Mouse (Mus musculus): ENCODE measurements around the gene Kbtbd13.
"Not testable (repeated sequence)": the region's sequence is repeated elsewhere in the genome, so short reads cannot be mapped to it uniquely, and the experiment has no call there.

The Kbtbd13 gene

DNA sequence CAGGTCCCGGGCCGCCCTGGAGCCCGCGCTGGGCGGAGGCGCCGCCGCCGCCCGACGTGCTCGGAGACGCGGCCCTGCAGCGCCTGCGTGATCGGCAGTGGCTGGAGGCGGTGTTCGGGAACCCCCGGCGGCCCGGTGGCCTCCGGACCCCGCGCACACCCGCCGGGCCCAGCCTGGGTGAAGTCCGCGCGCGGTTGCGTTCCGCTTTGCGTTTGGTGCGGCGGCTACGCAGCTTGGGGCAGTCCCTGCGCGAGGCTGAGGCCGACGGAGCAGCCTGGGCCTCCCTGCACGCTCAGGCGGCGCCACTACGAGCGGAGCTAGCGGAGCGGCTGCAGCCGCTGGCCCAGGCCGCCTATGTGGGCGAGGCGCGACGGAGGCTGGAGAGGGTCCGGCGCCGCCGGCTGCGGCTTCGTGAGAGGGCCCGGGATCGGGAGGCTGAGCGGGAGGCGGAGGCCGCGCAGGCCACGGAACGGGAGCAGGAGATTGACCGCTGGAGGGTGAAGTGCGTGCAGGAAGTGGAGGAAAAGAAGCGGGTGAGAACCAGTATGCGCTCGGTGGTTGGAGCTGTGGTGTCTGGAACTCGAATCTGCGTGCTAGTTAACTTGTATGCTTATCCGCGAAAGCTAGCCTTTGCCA lies 44.9 kb downstream of the Kbtbd13 start:
- DNase-seq: peak; percentile 27 to 61

DNA sequence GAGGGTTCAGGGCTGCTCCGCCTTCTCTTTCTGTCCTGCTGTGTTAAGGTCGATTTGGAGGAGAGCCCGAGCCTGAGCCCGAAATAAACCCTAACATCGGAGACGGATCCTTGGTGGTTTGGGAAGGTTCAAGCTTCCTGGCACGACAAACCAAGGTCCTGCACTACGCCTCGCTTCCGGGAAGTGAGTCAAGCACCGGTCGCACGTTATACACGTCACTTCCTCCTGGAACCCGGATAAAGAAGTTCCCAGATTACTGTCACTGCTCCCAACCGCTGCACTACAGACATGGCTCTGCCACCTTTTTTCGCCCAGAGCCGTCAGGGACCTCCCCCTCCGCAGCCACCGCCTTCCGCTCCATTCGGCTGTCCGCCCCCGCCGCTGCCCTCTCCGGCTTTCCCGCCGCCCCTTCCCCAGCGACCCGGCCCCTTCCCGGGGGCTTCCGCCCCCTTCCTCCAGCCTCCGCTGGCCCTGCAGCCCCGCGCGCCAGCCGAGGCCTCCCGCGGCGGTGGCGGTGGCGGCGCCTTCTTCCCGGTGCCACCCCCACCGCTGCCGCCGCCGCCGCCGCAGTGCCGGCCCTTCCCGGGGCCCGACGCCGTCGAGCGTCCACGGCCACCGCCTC lies 45.5 kb downstream of the Kbtbd13 start, which contains the start of gene Pdcd7:
TSS of gene Pdcd7 (plus strand) at position 251 of the 622 bp plus-strand sequence.
- peak; percentile 96 to 98 for DNase-seq

DNA sequence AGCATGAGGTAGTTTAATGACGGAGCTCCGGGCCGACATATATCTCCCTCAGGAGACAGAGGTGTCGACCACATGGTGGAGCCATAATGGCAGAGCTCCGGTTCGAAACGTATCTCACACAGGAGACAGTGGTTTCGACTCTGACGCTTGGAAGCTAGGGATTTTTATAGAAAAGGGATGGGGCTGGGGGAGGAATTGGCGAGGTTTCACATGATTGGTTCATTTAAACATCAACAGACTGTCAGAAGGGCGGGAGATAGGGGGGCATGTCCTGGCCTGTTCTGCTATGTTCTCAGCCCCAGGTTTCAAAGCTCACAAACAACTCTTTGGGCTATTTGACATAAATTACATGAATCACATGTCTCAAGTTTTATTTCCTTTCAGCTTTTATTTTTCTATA lies 46.0 kb downstream of the Kbtbd13 start:
- DNase-seq: not testable (repeated sequence)

DNA sequence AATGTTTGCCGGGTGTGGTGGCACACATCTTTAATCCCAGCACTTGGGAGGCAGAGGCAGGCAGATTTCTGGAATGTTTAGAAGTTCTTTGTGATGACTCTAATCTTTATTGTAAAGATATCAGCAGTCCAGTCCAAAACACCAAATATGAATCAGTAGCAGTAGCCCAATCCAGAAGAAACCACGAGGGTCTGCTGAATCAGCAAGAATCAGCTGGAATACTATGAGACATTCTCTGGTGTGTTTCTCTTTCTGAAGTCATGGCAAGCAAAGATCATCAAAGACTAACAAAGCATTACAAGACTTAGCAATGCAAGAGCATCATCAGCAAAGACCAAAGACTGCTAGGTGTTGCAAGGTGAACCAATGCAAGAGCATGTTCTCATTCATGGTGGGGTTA lies 51.0 kb downstream of the Kbtbd13 start:
- DNase-seq: no peak

DNA sequence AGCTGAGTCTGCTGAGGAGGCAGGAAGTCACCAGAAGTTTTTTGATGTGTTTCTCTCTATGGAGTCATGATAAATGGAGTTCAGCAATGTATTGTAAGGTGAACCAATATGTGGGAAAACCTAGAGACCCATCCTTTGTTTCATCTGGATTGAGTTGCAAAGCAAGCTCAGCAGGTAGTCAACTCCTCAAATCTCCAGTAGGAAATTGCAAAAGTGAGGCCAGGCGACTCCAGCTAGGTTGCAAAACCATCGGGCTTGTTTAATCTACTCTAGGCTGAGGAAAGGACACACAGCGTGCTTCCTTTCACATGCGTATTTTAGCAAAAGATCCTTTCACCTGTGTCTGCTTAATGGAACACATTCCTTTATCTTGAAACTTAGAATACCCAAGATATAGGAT lies 52.3 kb downstream of the Kbtbd13 start:
- DNase-seq: no peak
